Mouse (Mus musculus): ENCODE measurements around the gene Cdc27.

GRCm38 (mm10) chr11:104590148-104590547 lies 39.7 kb upstream of the Cdc27 start:
- peak; percentile 91 for TF ChIP-seq CTCF (IDR thresholded peaks at IDR 0.05; ENCODE audit: low read depth, low read length)
- no peak for TF ChIP-seq POLR2A (IDR thresholded peaks at IDR 0.05; ENCODE audit: borderline replicate concordance, low read depth, low read length)
